ENCODE assay signal across 8 mouse cellular contexts in the genomic region with DNA sequence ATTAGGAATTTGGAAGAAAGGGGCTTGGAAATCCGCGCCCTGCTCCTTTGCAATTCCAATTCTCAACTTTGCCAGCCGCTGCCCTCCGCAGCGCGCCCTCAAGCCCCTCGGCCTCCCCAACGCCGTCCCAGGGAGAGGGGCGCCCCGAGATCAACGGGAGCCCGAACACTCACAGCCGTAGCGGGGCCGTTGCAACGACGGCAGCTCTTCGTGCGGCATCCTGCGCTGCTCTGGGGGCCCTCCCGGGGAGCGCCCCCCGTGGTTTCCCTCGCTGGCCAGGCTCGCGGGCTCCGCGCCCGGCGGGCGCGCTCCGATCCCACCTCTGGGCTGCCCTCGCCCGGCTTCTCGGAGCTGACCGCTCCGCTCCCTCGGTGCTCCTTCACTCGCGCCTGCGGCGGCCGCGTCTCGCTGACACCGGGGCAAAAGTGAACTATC. TPM values are rescaled to one million over a fixed set of nuclear protein-coding genes. Genes with fewer than 3 reads are reported as not detected.
A peak's percentile ranks its signal among the peaks of the same experiment; 100 is the strongest.
DNase-seq lines count a peak whose midpoint lies in the region; ATAC-seq and TF ChIP-seq lines count a peak whose summit lies in the region.

Gene Iqgap2 (minus strand): TSS at position 432 of the 435 bp plus-strand sequence.

- TF ChIP-seq EP300 in CH12.LX (IDR thresholded peaks at IDR 0.05; ENCODE audit: low read length), result no peak

- WGBS in heart, embryonic 15.5 days, result under 1% methylated on average over 43 of the region's 48 CpGs
- under 1% methylated on average over 48 of the region's 48 CpGs for WGBS in hindbrain, embryonic 15.5 days
- WGBS in macrophage (ENCODE audit: missing documents), result under 1% methylated on average over 45 of the region's 48 CpGs

- dilution Hi-C loops in CH12.LX (cut with MboI; ENCODE audit: extremely low pct_ligation_motif_present, extremely low pct_unique_long_range_greater_than_20kb, low sequenced_read_pairs), result no loop called here

- TF ChIP-seq POLR2A in CH12.LX (IDR thresholded peaks at IDR 0.05; ENCODE audit: low read depth, low read length), result no peak

- no peak for TF ChIP-seq RAD21 in CH12.LX (IDR thresholded peaks at IDR 0.05; ENCODE audit: low read depth, low read length)

- H3K9ac ChIP-seq in heart, embryonic 15.5 days, result peak within 1 kb of the TSS; percentile 74
- H3K9ac ChIP-seq in CH12.LX (ENCODE audit: insufficient read depth, low read depth), result peak within 1 kb of the TSS; percentile 41
- H3K9ac ChIP-seq in hindbrain, embryonic 15.5 days, result peak within 1 kb of the TSS; percentile 63

- H3K4me3 ChIP-seq in heart, embryonic 15.5 days, result peak within 1 kb of the TSS; percentile 77
- peak within 1 kb of the TSS; percentile 34 to 62 (median 54) for H3K4me3 ChIP-seq in CH12.LX (replicated peaks in 1 of 3; ENCODE audit: low read depth in 2 of 3, low read length in 2 of 3, poor library complexity in 1 of 3)
- H3K4me3 ChIP-seq in hindbrain, embryonic 15.5 days, result peak within 1 kb of the TSS; percentile 59
- peak within 1 kb of the TSS; percentile 71 for H3K4me3 ChIP-seq in macrophage (ENCODE audit: inconsistent target)

- H3K4me2 ChIP-seq in heart, embryonic 15.5 days, result peak within 1 kb of the TSS; percentile 100
- peak within 1 kb of the TSS; percentile 79 for H3K4me2 ChIP-seq in CH12.LX (ENCODE audit: insufficient read depth, low read depth, poor library complexity, severe bottlenecking)
- peak within 1 kb of the TSS; percentile 87 for H3K4me2 ChIP-seq in hindbrain, embryonic 15.5 days

- ATAC-seq in heart, embryonic 15.5 days (replicated peaks; ENCODE audit: insufficient number of reproducible peaks, insufficient read depth, low FRiP score, low read depth), result peak; percentile 43
- ATAC-seq in hindbrain, embryonic 15.5 days (ENCODE audit: low FRiP score, low read depth), result peak; percentile 74

- H3K27me3 ChIP-seq in heart, embryonic 15.5 days, result 0 out of 2 replicates have a peak, but pooled peaks cover 4% of the 10 kb centered on the region
- peaks cover 23% of the 10 kb centered on the region for H3K27me3 ChIP-seq in CH12.LX (replicated peaks)
- no peaks in the 10 kb centered on the region for H3K27me3 ChIP-seq in hindbrain, embryonic 15.5 days

- DNase-seq in heart, postnatal 4 days, result no peak
- DNase-seq in CH12.LX (ENCODE audit: extremely low read depth), result no peak
- DNase-seq in c-Kit-negative CD71-positive TER-119-positive erythroid progenitor cells, embryonic 14.5 days (ENCODE audit: low read depth, low spot score), result peak; percentile 4
- DNase-seq in urinary bladder, postnatal 10 days (ENCODE audit: low spot score), result no peak
- no peak for DNase-seq in Muller cell, postnatal 12 days (ENCODE audit: inconsistent ontology term)

- peaks cover 20% of the 10 kb centered on the region for H3K4me1 ChIP-seq in heart, embryonic 15.5 days (replicated peaks)
- H3K4me1 ChIP-seq in CH12.LX (ENCODE audit: control insufficient read depth in 1 of 2, insufficient read depth in 2 of 2), result peaks cover 4 to 14% of the 10 kb centered on the region in 2 experiments; a peak in 3 of 4 replicates
- peaks cover 26% of the 10 kb centered on the region for H3K4me1 ChIP-seq in hindbrain, embryonic 15.5 days (replicated peaks)

- TF ChIP-seq CTCF in CH12.LX (conservative IDR thresholded peaks at IDR 0.05 in 1 of 2, IDR thresholded peaks at IDR 0.05 in 1 of 2; ENCODE audit: low read depth in 2 of 2, low read length in 2 of 2), result no peak

- H3K9me3 ChIP-seq in heart, embryonic 15.5 days (replicated peaks), result no peaks in the 10 kb centered on the region
- H3K9me3 ChIP-seq in CH12.LX (replicated peaks; ENCODE audit: low read length), result no peaks in the 10 kb centered on the region
- H3K9me3 ChIP-seq in hindbrain, embryonic 15.5 days, result no peaks in the 10 kb centered on the region

- in situ Hi-C loops in CH12.LX (cut with MboI; ENCODE audit: low pct_ligation_motif_present, low pct_unique_long_range_greater_than_20kb, low sequenced_read_pairs), result no loop called here

- no peaks in the 10 kb centered on the region for H3K79me2 ChIP-seq in CH12.LX (replicated peaks; ENCODE audit: control insufficient read depth, extremely low read depth, insufficient read depth, poor library complexity, severe bottlenecking)
- H3K79me2 ChIP-seq in macrophage (ENCODE audit: inconsistent target), result peaks cover 37% of the 10 kb centered on the region

- no peaks in the 10 kb centered on the region for H3K36me3 ChIP-seq in heart, embryonic 15.5 days
- H3K36me3 ChIP-seq in CH12.LX (replicated peaks in 1 of 2; ENCODE audit: control insufficient read depth in 1 of 2, insufficient read depth in 1 of 2, low read length in 1 of 2) (no peaks in the 10 kb centered on the region), macrophage (ENCODE audit: inconsistent target) (no peaks in the 10 kb centered on the region)
- H3K36me3 ChIP-seq in hindbrain, embryonic 15.5 days, result no peaks in the 10 kb centered on the region

- H3K27ac ChIP-seq in heart, embryonic 15.5 days, result peak within 1 kb of the TSS; percentile 52; the same call in 1 of the 2 replicates
- H3K27ac ChIP-seq in CH12.LX (ENCODE audit: insufficient read depth, low read depth) (no peak within 1 kb of the TSS), macrophage (peak within 1 kb of the TSS; percentile 62)
- H3K27ac ChIP-seq in hindbrain, embryonic 15.5 days (replicated peaks), result peak within 1 kb of the TSS; percentile 53

TF ChIP-seq in CH12.LX, 34 proteins besides CTCF, POLR2A, EP300 and RAD21:
- TF ChIP-seq E2F4 (IDR thresholded peaks at IDR 0.05; ENCODE audit: insufficient replicate concordance, low read depth, low read length) (no peak), SIN3A (IDR thresholded peaks at IDR 0.05; ENCODE audit: low read length) (no peak)

RNA-seq across cellular contexts. Expression of gene Iqgap2, which starts in this region (rescaled TPM):
- 2.4 and 4.4 TPM in 2 replicates for polyA plus RNA-seq in heart, embryonic 15.5 days (2015; fragmentation: Nextera tagmentation; extraction: Ambion mirVana)
- 1 to 10 TPM; 2.8 to 3.0 TPM for total RNA-seq in heart, postnatal 4 days (2021)
- total RNA-seq in CH12.LX (2012; rRNA removed) (0.08 TPM in 2 replicates), CH12.LX (2014; rRNA removed) (0.11 and 0.14 TPM in 2 replicates)
- polyA plus RNA-seq in CH12.LX (2012; ENCODE audit: insufficient read length, low read depth) (0.07 and 0.14 TPM in 2 replicates), macrophage (2018) (34.1 to 70.8 TPM (median 49.3 TPM) in 3 replicates)
- 4.2 and 4.3 TPM in 2 replicates for polyA plus RNA-seq in hindbrain, embryonic 15.5 days (2015; fragmentation: Nextera tagmentation; extraction: Ambion mirVana)
- 100 to 1,000 TPM in 2 of 26 experiments, 10 to 100 TPM in 24; 22.4 to 112 (median 68.5) TPM for total RNA-seq in macrophage (2018; cell fraction: chromatin; rRNA removed)
- 10 to 100 TPM; 24.6 to 68.2 (median 47.0) TPM for total RNA-seq in macrophage (2018; cell fraction: cytosol; rRNA removed)
- total RNA-seq in macrophage (2018; cell fraction: nucleus; rRNA removed), result 10 to 100 TPM; 35.0 to 80.6 (median 53.5) TPM
